Mouse (Mus musculus): ENCODE measurements around the gene Fermt2.

Gene Fermt2

DNA sequence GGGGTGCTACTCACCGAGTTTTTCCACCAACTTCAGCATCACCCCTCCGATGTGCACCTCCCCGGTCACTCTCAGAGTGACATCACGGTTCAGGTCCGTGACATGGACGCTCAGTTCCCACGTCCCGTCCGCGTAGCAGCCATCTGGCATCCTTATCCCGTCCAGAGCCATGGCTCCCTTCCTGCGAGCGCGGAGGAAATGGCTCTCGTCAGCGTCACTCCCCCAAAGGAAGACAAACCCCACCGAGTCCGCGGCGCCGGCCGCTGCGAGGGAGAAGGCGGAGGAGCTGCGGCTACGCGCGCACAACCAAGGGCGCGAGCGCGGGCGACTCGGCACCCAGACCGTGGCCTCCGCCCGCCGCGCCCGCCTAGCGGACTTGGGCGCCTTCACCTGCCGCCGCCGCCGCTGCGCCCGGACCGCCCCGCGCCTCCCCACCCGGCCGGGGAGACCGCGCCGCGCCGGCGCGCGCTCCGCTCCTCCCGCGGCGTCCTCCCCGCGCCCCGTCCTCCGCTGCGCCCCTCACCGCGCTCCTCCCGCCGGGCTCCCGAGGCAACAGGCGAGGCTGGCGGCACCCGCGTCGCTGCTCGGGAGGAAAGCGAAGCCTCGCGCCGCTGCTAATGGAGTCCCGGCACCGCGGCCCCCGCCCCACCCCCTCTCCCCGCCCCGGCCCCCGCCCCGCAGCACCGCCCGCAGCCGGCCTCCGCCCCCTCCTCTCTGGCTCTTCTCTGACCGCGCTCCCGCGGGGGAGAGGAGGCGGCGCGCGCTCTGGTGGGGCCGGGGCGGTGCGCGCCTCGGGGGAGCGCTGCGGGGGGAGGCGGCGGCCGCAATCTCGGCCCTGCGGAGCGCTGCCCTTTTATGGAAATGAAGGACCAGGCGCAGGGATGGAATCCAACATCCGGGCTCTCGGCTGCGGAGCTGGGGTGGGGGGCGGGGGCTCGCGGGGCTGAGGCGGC lies at the start of gene Fermt2:
Gene Fermt2 (minus strand): TSS at position 708 of the 953 bp plus-strand sequence.
- CTCF ChIA-PET: no interaction called here

- CTCF ChIA-PET: interaction anchor here (0.9 kb wide), 1 partner anchor 14 kb away, joined by 3 read pairs; no protein-coding TSS in a partner anchor
Measured at GRCm38 (mm10) chr14:45566066-45566937, 36.4 kb upstream of the Fermt2 start.

- CTCF ChIA-PET: no interaction called here
Measured at GRCm38 (mm10) chr14:45565216-45566065, 35.5 kb upstream of the Fermt2 start.

- CTCF ChIA-PET: no interaction called here
Measured at GRCm38 (mm10) chr14:45563577-45563976, 33.7 kb upstream of the Fermt2 start.

- CTCF ChIA-PET: no interaction called here
Measured at GRCm38 (mm10) chr14:45561681-45562080, 31.8 kb upstream of the Fermt2 start.

GRCm38 (mm10) chr14:45559018-45559417 lies 29.1 kb upstream of the Fermt2 start:
- CTCF ChIA-PET: no interaction called here

DNA sequence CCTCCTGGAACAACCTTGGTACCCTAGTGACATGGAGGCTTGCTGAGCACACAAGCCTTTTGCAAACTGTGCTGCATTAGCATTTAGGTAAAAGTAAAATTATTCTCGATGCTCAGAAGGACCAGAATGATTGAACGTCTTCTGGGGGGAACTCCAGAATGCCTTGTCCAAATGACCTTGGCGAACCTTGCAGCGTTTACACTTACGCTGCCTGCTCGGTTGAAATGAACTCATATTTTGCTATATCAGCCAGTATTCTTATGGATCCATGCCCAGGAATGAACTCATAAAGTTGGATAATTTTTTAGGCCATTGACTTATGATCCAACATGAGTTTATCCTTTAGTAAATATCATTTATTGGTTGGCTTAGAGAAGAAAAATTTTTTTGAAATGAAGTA lies 24.4 kb upstream of the Fermt2 start:
- CTCF ChIA-PET: no interaction called here

DNA sequence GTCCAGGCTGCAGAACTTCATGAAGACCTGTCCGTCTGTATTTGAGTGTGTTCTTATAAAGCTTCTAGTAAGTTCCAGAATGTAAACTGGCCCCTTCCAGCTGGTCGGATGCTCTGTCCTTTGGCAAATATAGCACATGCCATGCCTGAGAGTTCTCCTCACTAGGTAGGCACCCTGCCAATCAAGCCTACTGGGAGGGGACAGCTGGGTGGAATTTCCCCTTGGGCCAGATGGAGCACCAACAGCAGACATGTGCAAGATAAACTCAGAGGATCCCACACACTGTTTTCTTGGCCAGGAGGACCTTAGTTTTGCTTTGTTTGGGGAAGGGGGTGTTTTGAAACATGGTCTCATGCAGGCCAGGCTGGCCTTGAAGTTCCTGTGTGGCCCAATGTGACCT lies 23.9 kb upstream of the Fermt2 start:
- CTCF ChIA-PET: no interaction called here

DNA sequence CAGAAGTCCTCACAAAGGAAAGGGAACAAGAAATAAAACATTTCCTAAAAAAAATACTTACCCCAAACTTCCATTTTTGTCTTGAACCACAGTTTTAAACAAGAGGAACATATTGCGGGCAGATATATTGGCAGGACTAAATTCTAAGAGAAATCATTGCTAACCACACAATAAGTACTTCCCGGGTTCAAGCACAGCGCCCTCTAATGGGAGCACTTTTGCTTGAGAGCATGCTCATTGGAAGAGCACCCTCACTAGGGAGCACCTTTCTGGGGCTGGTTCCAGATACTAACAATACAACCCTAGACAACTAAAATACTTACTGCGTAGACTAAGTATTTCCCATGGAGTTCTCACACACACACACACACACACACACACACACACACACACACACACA lies 22.5 kb upstream of the Fermt2 start:
- CTCF ChIA-PET: interaction anchor here (0.6 kb wide), 1 partner anchor 15 kb away, joined by 3 read pairs; no protein-coding TSS in a partner anchor

GRCm38 (mm10) chr14:45551121-45551768 lies 21.3 kb upstream of the Fermt2 start:
- CTCF ChIA-PET: no interaction called here

DNA sequence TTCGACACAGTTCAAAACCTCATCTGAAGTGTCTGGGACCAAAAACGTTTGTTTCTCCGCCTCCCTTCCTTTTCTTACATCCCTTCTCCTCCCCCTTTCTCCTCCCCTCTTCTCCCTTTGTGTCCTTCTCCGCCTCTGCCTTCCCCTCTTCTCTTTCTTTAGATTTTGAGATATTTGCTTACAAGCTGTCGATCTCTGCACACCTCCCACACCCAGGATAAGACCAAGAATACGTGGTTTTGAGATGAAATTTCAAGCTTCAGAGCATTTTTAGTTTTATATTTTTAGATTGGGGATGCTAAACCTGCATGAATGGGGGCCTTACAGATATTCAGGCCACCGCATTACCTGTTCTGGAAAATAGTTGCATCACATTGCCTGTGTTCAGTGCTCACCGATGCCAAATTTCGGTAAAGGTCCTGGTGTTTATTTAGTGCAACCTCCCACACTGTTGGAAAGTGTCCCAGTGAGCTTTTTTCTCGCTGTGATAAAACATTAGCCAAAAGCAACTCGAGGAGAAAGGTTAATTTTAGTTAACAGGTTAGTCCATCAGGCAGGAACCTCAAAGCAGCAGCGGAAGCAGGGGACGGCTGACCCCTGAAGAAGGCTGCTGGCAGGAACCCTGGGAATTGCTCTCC lies 20.2 kb upstream of the Fermt2 start:
- CTCF ChIA-PET: no interaction called here

DNA sequence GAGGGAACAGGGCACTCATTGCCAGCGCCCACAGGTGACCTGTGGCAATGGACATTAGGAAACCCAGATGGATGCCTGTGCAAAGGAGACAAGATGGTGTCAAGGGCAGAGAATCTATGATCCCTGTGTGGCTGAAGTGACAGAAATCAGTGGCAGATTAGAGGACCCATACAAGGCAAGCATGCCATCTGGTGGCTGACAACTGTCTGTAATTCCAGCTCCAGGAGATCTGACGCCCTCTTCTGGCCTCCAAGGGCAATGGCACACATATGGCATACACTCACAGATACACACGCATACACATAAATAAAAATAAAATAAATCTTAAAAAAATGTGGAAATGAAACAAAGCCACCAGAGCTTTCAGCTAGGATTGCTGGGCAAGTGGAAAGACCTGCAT lies 18.2 kb upstream of the Fermt2 start:
- CTCF ChIA-PET: no interaction called here

DNA sequence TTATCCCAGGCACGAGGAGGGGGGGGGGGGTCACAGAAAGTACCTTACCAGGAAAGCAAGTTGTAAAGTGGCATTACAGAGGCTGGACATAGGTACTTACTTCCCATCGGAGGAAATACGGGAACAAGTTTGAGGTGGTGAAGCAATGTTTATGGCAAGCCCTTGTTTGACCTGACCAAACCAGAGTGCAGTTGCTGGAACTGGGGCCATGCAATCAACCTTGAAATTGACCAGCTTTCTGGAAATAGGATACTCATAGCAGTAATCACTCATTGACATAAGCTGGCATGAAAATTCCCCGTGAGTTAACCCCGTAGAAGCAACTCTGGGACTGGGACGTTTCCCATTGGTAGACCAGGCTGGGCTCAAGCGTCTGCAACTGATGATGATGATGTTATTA lies 15.0 kb upstream of the Fermt2 start:
- CTCF ChIA-PET: no interaction called here

GRCm38 (mm10) chr14:45544026-45544425 lies 14.1 kb upstream of the Fermt2 start:
- CTCF ChIA-PET: no interaction called here

- CTCF ChIA-PET: no interaction called here
Measured at GRCm38 (mm10) chr14:45539659-45540468, 9.9 kb upstream of the Fermt2 start.

GRCm38 (mm10) chr14:45530364-45531345 lies 737 bp upstream of the Fermt2 start:
- CTCF ChIA-PET: no interaction called here

- CTCF ChIA-PET: no interaction called here
Measured at GRCm38 (mm10) chr14:45528861-45529260, 1.1 kb downstream of the Fermt2 start.

GRCm38 (mm10) chr14:45515771-45516170 lies 14.1 kb downstream of the Fermt2 start:
- CTCF ChIA-PET: no interaction called here

DNA sequence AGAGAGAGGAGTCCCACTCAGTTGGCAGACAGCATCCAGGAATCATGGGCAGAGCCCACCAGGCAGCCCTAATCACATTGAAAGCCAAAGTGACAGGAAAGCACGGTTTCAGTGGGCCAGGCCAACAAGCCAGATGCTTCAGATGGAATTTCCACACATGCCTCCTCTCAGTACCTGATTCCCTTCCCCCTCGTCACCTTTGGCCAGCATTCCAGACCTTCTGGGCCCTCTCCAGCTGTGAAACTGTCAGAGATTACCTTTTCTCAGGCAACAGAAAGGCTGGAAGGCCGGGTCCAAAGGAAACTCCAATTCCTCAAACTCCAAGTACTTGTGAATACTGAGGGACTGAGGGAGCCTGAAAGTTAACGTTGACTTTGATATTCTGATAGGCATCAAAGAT lies 19.1 kb downstream of the Fermt2 start:
- CTCF ChIA-PET: no interaction called here
